Mouse (Mus musculus): ENCODE measurements around the gene Cpsf4l. TPM values are rescaled to one million over a fixed set of nuclear protein-coding genes. Genes with fewer than 3 reads are reported as not detected.

Cpsf4l gene
- polyA plus RNA-seq, 1 experiment = not detected

GRCm38 (mm10) chr11:113726994-113727888, 17.4 kb upstream of the Cpsf4l start:
- 81% methylated on average over 14 of the region's 14 CpGs for WGBS
- H3K36me3 ChIP-seq (ENCODE audit: control insufficient read depth, insufficient read depth, low read length) = peaks cover 32% of the 10 kb centered on the region

DNA sequence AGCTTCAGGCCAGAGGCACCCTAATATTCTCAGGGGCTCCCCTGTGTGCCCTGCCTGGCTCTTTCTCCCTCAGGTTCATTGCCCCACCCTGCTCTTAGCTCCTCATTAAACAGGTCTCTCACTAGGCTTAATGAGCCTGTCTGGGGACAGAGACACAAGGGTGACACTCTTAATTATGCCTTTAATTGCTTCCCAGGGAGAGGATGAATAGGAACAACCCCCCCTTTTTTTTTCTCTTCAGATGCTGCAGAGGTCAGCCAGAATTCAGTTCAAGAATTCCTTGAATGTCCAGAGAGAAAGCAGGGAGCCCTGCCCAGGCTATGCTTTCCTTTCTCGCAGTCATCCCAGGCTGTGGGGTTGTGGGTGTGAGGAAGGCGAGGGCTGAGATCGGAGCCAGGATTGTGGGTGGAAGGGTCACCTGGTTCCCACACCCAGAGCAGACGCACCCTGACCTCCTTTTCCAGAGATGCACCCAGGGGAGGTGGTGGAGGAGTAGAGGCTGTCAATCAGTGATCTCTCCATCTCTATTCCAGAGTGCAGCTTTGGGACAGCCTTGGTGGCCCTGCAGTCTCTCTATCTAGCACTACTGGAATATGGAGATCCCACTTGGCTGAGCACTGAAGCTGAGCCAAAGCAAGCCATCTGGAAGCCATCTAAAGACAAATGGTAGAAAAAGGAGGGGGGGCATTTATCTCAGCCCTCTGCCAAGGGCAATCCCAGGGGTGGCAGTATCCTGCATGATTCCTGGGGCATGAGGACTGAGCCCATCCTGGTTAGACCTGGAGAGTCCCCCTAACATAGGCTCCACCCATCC, 15.6 kb upstream of the Cpsf4l start:
- TF ChIP-seq CTCF (IDR thresholded peaks at IDR 0.05; ENCODE audit: extremely low read depth, insufficient read length, insufficient replicate concordance, low read depth, low read length) (no peak), POLR2A (IDR thresholded peaks at IDR 0.05; ENCODE audit: low read depth, low read length) (no peak)
- Histone ChIP-seq H3K4me3 (ENCODE audit: low read depth, low read length) (no peak overlapping the region), H3K27ac (ENCODE audit: insufficient read depth, low read depth, low read length) (0 out of 2 replicates have a peak overlapping the region, but pooled peaks have one; percentile 27), H3K4me1 (ENCODE audit: control insufficient read depth, insufficient read depth, insufficient read length, low read length) (peaks cover 12% of the 10 kb centered on the region), H3K36me3 (ENCODE audit: control insufficient read depth, insufficient read depth, low read length) (peaks cover 32% of the 10 kb centered on the region), H3K27me3 (ENCODE audit: control insufficient read depth, insufficient read depth, low read length) (no peaks in the 10 kb centered on the region)
- WGBS = 67% methylated on average over 4 of the region's 4 CpGs

More at GRCm38 (mm10) chr11:113726994-113727888, 17.4 kb upstream of the Cpsf4l start:
- no peak overlapping the region for H3K4me3 ChIP-seq (ENCODE audit: low read depth, low read length)
- H3K4me1 ChIP-seq (ENCODE audit: control insufficient read depth, insufficient read depth, insufficient read length, low read length) = peaks cover 25% of the 10 kb centered on the region
- H3K27ac ChIP-seq (ENCODE audit: insufficient read depth, low read depth, low read length) = no peak overlapping the region
- TF ChIP-seq POLR2A (IDR thresholded peaks at IDR 0.05; ENCODE audit: low read depth, low read length) = no peak
- TF ChIP-seq CTCF (IDR thresholded peaks at IDR 0.05; ENCODE audit: extremely low read depth, insufficient read length, insufficient replicate concordance, low read depth, low read length) = no peak
- H3K27me3 ChIP-seq (ENCODE audit: control insufficient read depth, insufficient read depth, low read length) = no peaks in the 10 kb centered on the region

DNA sequence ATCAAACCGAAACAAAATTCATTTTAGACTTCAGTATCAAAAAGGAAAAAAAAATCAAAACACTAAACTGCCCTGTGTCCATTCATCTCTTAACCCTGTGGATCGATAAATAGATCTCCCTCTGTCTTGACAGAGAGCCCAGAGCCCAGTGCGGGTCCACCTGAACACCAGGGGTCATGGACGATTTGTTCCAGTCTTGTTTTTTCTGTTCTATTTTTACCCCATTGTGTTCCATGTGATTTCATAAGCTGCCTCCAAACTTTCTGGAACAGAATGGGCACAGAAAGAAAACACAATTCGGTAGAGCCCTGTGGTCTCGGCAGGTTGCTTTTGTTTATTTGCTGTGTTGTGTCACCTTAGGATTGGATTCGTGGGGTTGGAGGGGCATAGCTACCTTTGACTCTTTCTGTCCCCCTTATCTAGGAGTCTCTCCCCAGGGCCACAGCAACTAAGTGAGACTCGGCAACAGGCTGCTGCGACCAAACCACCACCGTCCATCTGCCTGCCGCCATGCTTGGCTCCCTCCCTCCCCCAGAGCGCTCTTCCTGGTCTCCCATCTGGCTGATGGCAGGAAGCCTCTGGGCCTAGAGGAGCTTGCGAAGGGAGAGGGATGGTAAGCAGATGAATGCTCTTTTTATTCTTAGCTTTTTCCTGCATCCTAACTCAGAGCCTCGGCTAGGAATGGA, 12.7 kb upstream of the Cpsf4l start:
- Histone ChIP-seq H3K36me3 (ENCODE audit: control insufficient read depth, insufficient read depth, low read length) (peaks cover 13% of the 10 kb centered on the region), H3K27ac (ENCODE audit: insufficient read depth, low read depth, low read length) (no peak overlapping the region), H3K27me3 (ENCODE audit: control insufficient read depth, insufficient read depth, low read length) (no peaks in the 10 kb centered on the region), H3K4me3 (ENCODE audit: low read depth, low read length) (no peak overlapping the region), H3K4me1 (ENCODE audit: control insufficient read depth, insufficient read depth, insufficient read length, low read length) (peaks cover 6% of the 10 kb centered on the region)
- WGBS = 61% methylated on average over 14 of the region's 14 CpGs
- TF ChIP-seq CTCF (IDR thresholded peaks at IDR 0.05; ENCODE audit: extremely low read depth, insufficient read length, insufficient replicate concordance, low read depth, low read length) (no peak), POLR2A (IDR thresholded peaks at IDR 0.05; ENCODE audit: low read depth, low read length) (no peak)

DNA sequence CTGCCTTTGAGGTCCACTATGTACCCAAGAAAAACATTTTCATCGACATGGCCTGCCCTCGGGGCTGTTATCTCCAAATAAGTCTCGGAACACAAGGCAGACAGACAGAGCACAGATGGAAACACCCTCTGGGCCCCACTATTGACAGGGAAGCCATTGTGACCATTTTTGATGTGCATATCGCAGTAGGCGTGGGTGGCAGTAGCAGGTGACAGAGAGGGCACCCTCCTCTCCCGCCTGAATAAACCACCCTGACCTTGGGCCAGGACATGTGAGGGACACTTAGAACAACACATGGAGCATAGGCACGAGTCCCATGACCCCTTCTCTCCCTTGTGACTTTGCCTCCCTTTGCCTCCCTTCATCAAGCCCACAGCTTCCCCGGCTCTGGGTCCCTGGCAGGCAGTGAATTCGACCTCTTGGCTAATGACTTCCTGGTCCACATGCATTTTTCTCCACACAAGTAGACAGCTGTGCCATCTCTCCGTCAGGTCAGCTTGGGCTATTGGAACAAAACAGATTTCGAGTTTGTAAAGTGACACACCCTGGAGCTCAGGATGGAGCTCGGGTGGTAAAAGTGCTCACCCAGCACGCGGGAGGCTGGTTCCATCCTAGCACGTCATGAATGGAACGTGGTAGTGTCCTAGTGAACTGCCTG, 8.1 kb upstream of the Cpsf4l start:
- Histone ChIP-seq H3K4me1 (ENCODE audit: control insufficient read depth, insufficient read depth, insufficient read length, low read length) (no peaks in the 10 kb centered on the region), H3K4me3 (ENCODE audit: low read depth, low read length) (no peak overlapping the region), H3K36me3 (ENCODE audit: control insufficient read depth, insufficient read depth, low read length) (no peaks in the 10 kb centered on the region), H3K27ac (ENCODE audit: insufficient read depth, low read depth, low read length) (no peak overlapping the region), H3K27me3 (ENCODE audit: control insufficient read depth, insufficient read depth, low read length) (no peaks in the 10 kb centered on the region)
- TF ChIP-seq POLR2A (IDR thresholded peaks at IDR 0.05; ENCODE audit: low read depth, low read length) (no peak), CTCF (IDR thresholded peaks at IDR 0.05; ENCODE audit: extremely low read depth, insufficient read length, insufficient replicate concordance, low read depth, low read length) (no peak)
- WGBS = 40% methylated on average over 16 of the region's 16 CpGs

GRCm38 (mm10) chr11:113716132-113716531, 6.3 kb upstream of the Cpsf4l start:
- WGBS = 96% methylated on average over 2 of the region's 2 CpGs
- H3K4me3 ChIP-seq (ENCODE audit: low read depth, low read length) = no peak overlapping the region
- H3K36me3 ChIP-seq (ENCODE audit: control insufficient read depth, insufficient read depth, low read length) = no peaks in the 10 kb centered on the region
- no peaks in the 10 kb centered on the region for H3K27me3 ChIP-seq (ENCODE audit: control insufficient read depth, insufficient read depth, low read length)
- TF ChIP-seq POLR2A (IDR thresholded peaks at IDR 0.05; ENCODE audit: low read depth, low read length) (no peak), CTCF (IDR thresholded peaks at IDR 0.05; ENCODE audit: extremely low read depth, insufficient read length, insufficient replicate concordance, low read depth, low read length) (no peak)
- no peaks in the 10 kb centered on the region for H3K4me1 ChIP-seq (ENCODE audit: control insufficient read depth, insufficient read depth, insufficient read length, low read length)
- H3K27ac ChIP-seq (ENCODE audit: insufficient read depth, low read depth, low read length) = no peak overlapping the region

DNA sequence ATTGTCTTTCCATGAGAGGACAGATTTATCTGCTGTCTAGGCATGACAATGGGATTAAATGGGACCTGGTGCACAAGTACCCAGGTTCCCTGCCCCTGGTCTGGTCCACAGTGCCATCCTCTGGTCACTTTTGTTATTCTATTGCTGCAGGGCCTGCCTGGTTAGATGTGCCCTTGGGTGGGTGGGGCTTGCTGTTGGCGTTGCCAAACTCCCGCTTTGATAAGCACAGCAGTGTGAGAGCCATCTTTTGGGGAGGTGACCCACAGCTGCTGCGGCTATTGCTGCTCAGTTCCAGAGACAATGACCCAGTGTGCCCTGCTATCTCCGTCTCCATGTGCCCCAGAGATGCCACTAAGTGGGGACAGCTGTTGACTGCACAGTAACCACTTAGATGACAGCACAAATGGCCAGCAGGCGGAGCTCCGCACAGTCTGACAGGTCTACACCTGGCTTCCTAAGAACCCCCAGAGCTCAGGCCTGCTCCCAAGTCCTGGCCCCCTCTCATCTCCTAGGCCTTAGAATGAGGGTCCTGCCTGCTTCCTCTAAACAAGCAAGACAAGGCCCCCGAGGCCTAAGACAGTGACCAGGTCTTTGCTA, 5.4 kb upstream of the Cpsf4l start:
- Histone ChIP-seq H3K27me3 (ENCODE audit: control insufficient read depth, insufficient read depth, low read length) (no peaks in the 10 kb centered on the region), H3K4me3 (ENCODE audit: low read depth, low read length) (no peak overlapping the region), H3K4me1 (ENCODE audit: control insufficient read depth, insufficient read depth, insufficient read length, low read length) (peaks cover 7% of the 10 kb centered on the region), H3K36me3 (ENCODE audit: control insufficient read depth, insufficient read depth, low read length) (no peaks in the 10 kb centered on the region), H3K27ac (ENCODE audit: insufficient read depth, low read depth, low read length) (no peak overlapping the region)
- TF ChIP-seq POLR2A (IDR thresholded peaks at IDR 0.05; ENCODE audit: low read depth, low read length) = no peak
- peak; percentile 25; the same call in 1 of the 2 replicates for TF ChIP-seq CTCF (IDR thresholded peaks at IDR 0.05; ENCODE audit: extremely low read depth, insufficient read length, insufficient replicate concordance, low read depth, low read length)
- WGBS = 51% methylated on average over 7 of the region's 7 CpGs
